Mouse (Mus musculus) spleen, postnatal 10 days (tissue): ENCODE measurements at regions not wholly inside any gene's neighbourhood (a gene's known extent, or its start where the extent isn't known, plus 50 kb on each side); places are given as distances from the start of the nearest gene placed in this dataset.

ENCODE experiments used
- DNase-seq, 2 experiments: peaks; one replicate each; pipeline ENCODE4 v3.0.0; 2021 to 2022; ENCODE audit warnings: low spot score in 2 of 2

DNA sequence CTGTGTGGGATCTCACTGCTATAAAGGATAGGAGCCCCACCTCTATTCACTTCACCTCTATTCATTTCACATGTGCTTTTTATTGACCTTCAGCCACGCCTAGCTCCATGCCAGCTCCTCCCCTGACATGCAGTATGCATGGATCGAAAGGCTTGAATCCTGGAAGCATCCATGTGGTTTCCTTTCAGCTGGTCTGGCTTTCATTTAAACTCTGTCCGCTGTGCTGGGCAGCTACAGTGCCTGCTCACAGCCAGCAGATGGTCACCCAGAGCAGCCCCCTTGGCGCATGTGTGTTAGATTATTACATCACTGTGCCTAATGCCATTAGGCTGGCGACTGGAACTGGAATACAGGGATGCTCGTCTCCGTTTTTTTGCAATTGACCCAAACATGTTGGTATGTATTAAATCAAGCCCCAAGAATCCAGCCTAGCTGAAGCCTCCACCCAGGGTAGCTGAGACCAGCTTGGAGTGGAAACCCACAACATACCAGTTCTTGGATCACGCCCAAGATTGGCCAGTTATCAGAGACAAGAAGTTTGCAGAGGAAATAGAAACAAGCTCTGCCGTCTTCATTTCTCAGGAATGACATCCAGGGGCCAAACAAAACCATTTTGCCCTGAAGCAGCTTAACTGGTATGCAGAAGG is 113.2 kb downstream of the Inhbb start:
- DNase-seq = no peak

DNA sequence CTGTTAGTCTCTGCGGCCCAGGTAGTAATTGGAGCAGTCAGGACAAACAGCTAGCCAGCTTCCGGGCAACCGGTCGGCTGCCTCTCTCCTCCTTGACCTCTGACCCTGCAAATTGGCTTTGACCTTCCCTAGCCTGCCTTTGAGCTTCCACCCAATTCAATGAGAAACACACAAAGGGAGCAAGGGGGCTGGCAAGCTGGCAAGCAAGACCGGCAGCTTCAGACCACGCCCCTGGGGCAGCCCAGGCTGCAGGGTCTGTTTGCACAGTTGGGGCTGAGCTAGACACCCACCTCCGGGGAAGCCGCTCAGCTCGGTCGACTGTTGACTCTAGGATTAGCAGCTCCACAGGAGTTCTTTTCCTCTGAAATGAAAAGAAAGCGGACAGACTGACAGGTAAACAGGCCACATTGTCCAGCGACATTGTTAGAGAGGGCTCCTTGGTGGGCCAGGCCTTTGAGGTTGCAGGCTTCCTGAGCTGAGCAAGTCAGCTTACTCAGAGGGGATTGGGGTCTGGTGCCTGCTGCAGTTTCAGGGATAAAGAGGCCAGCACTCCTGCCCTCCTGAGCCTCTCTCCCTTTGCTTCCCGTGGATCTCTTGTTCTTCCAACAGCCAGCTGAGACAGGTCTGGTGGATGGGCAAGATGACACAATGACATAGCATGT is 116.6 kb downstream of the Inhbb start:
- no peak for DNase-seq

DNA sequence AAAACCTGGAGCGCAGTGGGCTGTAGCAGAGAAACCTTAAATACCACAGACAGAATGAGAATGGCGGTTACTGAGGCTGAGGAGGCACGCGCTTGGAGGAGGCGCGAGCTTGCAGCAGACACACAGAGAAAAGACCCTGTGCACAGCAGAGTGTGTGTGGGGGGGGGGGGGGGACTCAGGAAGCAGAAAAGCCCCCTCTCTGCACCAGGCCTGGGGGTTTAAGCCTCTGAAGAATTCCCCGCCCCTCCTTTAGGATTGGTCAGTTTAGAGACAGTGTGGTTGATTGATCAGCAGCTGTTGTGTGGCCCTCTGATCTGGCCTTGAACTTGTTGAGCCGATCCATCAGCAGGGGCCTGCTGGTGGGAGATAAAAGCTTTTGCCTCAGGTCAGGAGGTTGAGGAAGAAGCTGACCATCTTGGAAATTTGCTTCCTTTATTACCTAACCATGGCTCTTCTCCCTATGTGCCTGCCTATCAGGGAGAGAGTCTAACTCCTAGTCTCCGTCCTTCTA is 117.5 kb downstream of the Inhbb start:
- DNase-seq = no peak

DNA sequence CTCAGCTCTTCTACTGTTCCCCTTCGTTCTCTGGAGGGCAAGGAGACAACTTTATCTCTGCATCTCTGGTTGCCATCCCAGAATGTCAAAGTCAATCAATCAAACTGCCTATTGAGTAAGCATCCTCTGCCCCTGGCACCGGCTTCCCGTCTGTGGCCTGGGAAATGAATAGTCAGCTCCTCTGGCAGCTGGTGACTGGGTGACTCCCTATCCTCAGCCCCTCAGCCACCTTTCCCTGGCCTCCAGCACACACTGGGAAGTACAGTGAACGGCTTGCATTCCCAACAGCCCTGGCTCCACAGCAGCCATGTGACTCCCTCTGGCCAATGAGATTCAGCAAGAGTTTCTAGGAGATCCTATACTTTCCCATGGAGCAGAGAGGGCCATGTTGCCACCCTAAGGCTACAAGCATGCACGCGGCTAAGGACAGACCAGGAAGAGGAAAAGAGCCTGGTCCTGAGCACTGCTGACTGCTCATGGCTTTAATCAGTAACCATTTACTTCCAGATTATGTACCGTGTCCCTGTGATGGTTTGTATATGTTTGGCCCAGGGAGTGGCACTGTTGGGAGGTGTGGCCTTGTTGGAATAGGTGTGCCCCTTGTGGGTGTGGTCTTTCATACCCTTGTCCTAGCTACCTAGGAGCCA is 119.6 kb downstream of the Inhbb start:
- no peak for DNase-seq

DNA sequence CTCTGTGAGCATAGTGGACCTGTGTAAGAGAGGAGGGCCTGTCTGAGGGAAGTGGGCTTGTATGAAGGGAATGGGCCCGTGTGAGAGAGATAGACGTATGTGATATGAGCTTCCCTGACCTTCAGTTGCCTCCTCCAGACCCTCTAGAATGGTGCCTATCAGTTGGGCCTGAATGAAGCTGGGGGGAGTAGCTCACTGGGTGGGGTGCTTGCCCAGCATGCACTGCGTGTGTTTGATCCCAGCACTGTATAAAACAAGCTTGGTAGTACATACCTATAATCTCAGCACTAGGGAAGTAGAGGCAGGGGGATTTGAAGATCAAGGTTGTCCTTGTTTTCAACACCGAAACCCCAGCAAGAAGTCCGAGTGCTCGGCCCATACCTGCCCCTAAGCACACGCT is 120.1 kb downstream of the Inhbb start:
- DNase-seq = no peak

DNA sequence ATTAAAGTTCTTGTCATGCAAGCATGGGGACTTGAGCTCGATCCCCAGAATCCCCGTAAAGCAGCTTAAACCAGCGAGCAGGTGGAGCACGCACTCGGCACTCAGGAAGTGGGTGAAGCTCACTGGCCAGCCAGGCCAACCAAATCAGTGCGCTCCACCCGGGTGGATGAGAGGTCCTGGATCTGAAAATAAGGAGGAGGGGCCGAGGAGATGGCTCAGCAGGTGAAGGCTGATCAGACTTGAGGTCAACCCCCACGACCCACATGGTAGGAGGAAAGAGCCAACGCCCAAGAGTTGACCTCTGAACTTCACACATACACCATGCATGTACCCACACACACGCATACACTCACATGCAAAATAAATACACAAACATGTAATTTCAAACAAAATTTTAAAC is 120.8 kb downstream of the Inhbb start:
- DNase-seq = no peak

DNA sequence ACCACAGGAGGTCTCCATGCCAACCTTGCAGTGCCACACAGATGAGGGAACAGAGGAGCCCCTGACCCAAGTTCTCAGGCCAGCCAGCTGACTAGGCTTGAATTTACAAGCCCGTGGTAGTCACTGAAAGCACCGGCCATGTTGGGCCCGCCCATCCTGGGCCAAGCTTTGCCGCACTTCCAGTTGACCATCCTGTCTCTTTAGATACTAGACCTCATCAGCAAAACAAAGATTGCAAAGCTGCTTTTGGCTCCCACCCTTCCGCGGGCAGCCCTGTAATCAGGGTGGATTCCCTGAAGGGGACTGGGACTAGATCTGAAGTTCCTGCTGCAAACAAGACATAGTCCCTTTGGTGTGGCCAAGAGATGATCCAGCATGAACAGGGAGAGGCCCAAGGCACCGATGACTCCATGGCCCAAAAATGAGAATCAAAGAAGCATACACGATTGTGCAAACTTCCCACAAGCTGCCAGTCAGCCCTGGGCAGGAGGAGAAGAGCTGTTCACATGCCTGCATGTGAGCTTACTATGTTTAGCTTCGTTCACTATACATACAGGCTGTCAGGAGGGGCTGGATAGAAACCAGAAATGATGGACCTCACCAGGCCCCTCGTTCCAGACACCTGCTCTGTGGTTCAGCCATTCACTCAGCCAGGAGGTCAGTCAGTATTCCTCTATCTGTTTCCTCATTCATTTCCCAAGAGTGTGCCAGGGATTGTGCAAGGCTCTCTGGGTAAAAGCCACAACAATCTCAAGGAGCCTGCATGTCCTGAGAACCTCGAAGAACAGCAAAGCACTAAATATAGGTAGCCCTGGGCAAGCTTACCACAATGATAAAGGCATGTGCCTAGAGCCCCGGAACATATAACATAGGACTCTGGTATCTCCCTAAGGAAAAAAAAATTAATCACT is 122.0 kb downstream of the Inhbb start:
- no peak for DNase-seq

DNA sequence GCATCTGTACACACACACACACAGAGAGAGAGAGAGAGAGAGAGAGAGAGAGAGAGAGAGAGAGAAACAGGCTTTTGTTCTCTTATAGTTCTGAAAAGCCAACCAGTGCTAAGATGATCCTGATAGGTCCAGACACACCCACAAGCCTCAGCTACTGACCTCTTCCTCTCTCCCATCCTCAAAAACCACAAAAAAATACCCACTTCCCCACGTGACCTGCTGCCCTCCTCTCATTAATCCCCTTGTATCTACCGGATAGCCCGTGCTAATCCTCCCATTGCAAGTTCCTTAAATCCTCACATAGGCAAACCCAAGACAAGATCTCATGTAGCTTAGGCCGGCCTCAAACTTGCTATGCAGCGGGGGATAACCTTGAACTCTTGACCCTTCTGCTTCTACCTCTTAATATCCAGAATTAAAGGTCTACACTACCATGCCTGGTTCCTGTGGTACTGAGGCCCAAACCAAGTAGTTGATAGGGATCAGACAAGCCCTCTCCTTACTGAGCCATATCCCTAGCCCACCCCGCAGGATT is 123.3 kb downstream of the Inhbb start:
- no peak for DNase-seq

DNA sequence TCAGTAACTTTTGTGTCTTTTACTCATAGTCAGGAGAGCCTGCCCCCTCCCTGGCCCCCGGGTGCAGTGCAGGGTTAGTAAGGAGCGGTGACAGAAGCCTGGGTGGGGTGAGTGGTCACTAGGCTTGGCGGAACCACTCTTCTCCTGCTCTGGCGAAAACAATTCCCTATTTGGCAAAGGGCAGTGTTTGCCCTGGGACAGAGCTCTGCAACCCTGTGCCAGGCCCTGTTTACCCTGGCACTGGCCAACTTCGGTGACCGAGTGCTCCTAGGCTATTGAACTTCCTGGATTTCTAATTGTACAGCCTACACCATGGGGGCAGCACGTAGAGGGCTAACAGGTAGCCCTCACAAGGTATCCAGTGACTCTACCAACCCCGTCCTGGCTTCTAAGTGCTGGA is 126.9 kb downstream of the Inhbb start:
- DNase-seq = no peak

DNA sequence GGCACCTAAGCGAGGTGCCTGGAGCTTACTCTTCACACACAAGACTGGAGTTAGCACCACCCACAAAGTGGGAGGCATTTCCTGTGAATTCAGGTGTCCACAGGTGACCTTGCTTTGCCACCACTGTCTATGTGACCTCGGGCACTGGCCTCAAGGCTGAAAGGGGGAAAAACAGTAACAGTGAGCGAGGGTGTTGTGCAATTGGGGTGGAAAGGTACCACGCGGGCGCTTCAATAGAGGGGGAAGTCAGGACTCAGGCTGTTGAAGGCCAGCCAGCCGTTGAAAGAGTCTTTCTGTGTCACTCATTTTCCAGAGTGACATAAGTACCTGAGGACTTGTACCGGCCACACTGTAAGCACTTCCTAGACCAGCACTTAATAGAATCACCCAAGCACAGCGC is 128.2 kb downstream of the Inhbb start:
- no peak for DNase-seq

DNA sequence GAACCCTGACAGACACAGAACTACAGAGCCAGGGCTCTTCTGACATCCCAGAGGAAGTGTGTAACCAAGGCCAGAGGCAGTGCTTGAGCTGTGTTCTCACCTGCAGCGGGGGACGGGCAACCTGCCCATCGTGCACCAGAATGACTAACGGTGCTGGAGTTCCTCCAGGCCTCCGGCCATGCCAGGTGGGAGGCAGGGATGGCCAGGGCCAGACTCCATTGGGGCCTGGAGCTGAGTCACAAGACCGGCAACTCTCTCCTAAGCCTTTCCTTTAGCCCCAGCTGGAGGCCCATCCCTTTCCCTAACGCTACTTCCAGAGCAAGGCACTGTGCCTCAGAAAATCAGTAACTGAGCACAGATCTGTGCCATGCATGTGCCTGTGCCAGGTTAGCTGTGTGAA is 129.8 kb downstream of the Inhbb start:
- DNase-seq = no peak

DNA sequence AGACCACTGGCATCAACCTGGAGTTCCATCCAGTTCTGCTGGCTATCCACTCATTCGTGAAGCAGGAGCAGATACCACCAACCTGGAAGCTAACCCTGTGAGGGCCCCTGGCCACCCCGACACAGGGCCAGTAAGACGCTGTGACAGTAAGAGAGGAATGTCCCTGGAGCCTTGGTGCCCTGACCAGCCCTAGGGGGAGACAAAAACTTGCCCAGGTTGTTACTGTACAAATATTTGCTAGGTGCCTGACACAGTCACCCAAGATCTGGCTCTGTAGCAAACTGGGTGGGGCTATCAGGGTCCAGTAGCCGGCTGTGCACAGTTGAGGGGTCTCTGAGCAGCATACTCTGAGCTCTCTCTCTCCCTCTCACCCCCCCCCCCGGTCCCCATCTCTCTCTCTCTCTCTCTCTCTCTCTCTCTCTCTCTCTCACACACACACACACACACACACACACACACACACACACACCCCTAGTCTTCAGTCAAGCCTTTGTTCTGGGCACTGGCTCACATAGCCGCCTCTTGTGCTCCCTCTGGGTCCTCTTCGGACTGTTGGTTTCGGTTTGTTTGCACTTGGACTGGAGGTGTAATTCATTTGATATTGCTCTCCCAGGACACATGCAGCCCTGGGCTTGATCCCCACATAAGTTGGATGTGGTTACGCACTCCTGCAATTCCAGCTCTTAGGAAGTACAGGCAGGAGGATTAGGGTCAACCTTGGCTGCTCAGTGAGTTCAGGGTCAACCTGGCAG is 131.7 kb downstream of the Inhbb start:
- no peak for DNase-seq

DNA sequence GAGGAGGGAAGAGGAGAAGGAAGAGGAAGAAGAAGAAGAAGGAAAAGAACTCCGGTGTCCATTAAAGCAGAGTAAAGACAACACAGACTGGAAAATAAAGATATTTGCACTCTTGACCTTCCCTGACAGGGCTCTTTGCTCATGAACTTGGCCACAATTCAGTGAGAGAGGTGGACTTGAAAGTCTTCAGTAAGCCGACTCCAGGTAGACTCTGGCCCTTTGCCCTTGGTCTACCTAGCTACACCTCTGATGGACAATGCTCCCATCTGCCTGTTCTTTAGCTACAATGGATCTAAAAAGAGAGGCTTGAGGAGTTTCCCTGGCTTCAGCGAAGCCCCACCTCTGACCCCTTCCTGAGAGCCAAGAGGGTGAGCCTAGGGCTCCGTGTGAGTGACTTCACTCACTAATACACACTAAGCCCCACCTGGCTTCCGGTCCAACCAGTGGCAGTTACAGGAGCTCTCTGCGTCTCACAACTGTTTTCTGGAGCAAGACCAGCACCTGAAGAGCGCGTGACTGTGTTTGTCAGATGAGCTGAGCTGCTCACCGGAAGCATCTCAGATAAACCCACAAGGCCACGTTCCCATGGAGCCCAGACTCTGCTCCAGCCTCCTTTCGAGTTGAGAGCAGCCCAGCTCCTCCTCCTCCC is 132.4 kb downstream of the Inhbb start:
- DNase-seq = no peak

DNA sequence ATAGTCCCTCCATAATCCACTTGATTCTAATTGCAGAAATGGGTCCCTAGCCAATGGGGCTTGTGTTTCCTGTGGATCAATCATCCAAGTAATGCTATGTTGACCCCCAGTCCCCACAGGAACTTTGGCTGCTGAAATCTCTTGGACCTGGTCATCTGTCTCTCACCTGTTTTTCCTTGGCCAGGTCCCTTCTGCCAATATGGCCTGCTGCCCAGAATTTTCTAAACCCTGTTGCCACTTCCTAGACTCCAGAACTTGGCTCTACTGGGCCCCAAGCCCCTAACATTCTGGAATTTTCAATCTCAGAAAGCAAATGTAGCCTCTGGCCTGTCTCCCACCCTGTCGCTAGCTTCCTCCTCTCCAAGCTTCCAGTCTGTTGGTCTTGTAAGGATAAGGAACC is 139.6 kb downstream of the Inhbb start:
- DNase-seq = no peak

DNA sequence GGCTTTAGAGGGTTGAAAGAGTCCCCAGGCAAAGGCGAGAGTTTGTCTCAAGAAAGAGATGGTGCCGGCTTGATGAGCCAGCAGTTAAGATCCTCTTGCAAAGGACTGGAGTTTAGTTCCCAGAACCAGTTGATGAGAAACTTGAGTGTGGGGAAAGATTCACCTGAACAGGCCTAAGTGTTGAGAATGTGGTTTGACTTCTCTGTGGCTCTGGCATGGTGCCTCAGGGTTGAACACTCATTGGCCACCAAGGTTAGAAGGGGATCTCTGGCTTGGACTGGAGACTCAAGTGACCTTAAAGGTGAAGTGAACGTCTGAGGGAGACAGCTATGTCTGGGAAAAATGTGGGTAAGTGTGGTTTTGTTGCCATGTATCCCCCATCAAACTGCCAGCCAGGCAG is 142.8 kb downstream of the Inhbb start:
- no peak for DNase-seq

DNA sequence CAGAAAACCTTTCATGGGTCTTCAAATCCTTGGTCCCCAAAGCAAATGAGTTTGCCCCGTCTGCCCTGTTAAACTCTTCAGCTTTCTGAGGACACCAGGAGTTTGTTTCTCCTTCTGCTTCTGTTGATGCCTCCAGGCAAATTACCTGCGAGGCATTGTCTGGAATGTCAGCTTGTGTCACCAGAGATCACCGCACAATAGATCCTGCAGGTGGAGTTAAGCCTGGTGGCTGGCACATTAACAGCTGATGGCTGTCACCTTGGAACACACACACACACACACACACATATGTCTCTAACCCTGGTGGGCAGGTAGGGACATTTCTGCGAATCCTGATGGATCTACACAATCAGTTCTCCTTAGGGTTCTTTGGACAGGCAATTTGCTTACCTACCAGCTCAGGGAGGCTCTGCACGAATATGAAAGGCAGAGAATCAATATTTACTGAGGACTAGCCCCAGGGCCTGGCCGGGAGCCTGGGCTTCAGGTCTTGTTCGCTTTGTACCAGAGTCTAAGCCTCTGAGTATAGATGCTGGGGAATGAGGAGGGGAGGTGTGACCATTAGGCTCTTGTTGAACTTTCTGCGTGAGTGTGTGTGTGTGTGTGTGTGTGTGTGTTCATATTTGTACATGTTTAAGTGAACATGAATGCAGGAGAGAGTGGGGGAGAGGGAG is 143.4 kb downstream of the Inhbb start:
- no peak for DNase-seq

DNA sequence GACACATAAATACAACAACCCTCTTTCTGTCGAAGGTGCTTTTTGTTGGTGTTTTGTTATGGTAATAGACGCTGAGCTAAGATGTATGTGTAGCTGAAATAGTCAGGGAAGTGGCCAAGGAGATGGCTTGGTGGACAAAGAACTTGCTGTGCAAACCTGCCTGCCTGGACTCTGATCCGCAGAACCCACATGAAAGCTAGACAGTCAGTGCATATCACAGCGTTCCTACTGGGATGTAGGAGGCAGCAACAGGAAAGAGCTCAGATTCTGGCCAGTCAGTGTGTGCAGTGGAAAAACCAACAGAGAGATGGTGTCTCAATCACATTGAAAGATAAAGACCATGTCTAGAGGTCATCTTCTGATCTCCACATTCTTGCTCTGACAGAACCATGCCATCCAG is 144.1 kb downstream of the Inhbb start:
- DNase-seq = no peak

DNA sequence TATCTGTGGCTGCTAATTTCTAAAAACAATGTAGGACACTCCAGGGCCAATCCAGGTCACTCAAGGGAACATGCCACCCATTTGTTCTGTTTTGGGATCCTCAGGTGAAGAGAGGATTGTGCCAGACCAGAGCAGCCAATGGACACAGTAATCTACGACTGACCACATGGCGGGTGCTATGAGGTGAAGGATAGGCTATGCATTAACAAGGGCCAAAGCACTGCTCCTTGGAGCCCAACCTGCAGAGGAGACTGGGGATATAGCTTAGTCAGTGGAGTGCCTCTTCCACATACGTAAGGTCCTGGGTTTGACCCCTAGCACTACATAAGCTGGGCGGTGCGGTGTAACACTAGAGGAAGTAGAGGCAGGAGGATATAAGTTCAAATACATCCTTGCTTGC is 156.0 kb downstream of the Inhbb start:
- DNase-seq = no peak

DNA sequence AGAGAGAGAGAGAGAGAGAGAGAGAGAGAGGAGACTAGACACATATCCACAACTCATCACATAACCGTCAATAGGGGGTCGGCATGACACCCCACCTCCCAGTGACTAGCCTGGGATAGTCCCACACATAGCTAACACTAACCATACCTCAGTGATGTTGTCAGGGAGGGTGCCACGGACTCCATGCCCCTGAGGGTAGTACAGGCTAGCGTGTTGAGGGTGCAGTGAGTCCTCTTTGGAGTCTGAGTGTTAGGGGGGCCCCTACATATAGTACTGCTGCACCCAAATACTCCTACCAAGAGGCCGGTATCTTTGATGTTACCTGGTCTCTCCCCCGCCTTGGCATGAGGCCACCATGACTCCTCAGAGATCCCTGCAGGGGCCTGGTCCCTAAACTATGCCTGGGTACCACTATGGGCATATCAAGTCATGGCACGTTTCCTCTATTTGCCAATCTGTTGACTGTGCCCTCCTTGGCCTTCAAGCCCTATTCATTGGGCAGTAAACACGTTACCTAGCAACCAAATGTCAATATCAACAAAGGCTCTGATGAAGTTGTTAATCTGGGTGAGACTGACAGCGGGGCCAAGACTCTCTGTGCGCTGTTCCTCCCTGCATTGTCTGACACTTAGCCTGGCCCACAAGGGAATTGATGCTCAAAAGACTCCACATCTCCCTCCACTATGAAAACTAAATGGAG is 156.7 kb downstream of the Inhbb start:
- no peak for DNase-seq
